Mouse (Mus musculus) bone marrow, adult 2 months (tissue): ENCODE results near the gene Ocln. TPM values are rescaled to one million over a fixed set of nuclear protein-coding genes. Genes with fewer than 3 reads are reported as not detected.
"Not testable (repeated sequence)": the region's sequence is repeated elsewhere in the genome, so short reads cannot be mapped to it uniquely, and the experiment has no call there.

ENCODE experiments used
- H3K27ac ChIP-seq: fragments of 200-500 bp; 2 replicates; pipeline ENCODE4 v1.5.1; 2012; ENCODE audit warnings: low read depth, mild to moderate bottlenecking, control low read depth, inconsistent platforms, low read length; ENCODE audit not compliant: control insufficient read depth, poor library complexity, insufficient read depth
- H3K4me1 ChIP-seq: fragments of 200-500 bp; 2 replicates; pipeline ENCODE4 v1.6.1; 2011; ENCODE audit warnings: low read length; ENCODE audit not compliant: control insufficient read depth, insufficient read depth
- H3K4me3 ChIP-seq: fragments of 200-500 bp; replicated peaks from 2 replicates; pipeline ENCODE3; 2011; ENCODE audit warnings: mild to moderate bottlenecking, low read depth, low read length, control low read depth; ENCODE audit not compliant: control insufficient read depth
- CTCF ChIP-seq: fragments of 200-500 bp; IDR thresholded peaks from 2 replicates; pipeline ENCODE4 v1.5.1; 2011; ENCODE audit warnings: low read length, control low read depth; ENCODE audit not compliant: control insufficient read depth, insufficient read depth
- POLR2A ChIP-seq: fragments of 200-500 bp; IDR thresholded peaks from 2 replicates; pipeline ENCODE4 v1.6.1; 2011; ENCODE audit warnings: low read depth, mild to moderate bottlenecking, control low read depth, low read length, borderline replicate concordance; ENCODE audit not compliant: control insufficient read depth
- WGBS: fragments of 180-500 bp; shearing (Covaris S2); methylation state at CpG from one replicate; pipeline ENCODE4 v1.1.7; 2018; 5-methylcytosine and 5-hydroxymethylcytosine counted together
- polyA plus RNA-seq: library from polyadenylated mRNA; stranded (reverse); fragments of >200 nt; gene quantifications from 2 replicates; pipeline ENCODE4 v1.2.4, GENCODE M21; 2011; ENCODE audit warnings: low replicate concordance; ENCODE audit not compliant: missing spikeins, insufficient read depth, insufficient read length

Ocln gene
- polyA plus RNA-seq, 1 experiment = 0.60 TPM

DNA sequence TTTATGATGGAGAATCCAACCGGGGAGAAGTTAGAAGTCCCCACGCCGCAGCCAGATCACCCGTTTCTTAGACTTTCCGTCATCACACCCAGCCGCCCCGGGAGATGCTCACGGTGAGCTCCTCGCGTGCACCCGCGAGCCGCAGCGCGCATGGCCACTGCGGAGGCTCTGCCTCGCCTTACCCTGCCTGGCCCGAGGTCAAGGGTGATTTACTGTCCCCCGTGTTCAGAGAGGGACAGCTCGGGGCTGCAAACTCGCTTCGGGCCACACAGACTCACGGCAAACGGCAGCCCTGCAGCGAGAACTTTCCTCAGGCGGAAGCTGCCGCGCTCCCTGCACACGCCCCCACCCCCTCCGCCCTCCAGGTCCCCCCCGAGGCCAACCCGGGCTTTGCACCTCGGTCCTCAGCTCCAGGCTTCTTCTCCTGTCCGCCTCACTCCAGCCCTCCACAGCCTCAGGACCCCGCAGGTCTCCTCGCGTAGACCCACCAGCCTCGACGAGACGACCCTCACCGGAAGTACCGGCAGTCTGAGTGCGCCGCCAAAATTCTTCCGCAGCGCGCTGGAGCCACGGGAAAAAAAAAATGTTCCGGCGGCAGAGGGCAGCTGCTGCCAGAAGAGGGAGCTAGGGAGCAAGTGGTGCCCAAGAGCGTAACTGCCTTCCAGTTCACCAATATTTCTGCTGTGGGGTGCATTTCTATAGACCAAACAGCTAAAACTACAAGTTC is 60.3 kb downstream of the Ocln start, which contains the start of gene Gtf2h2:
Gene Gtf2h2 (minus strand): TSS at position 519 of the 727 bp plus-strand sequence.
- WGBS = under 1% methylated on average over 51 of the region's 51 CpGs
- H3K4me3 ChIP-seq = peak within 1 kb of the TSS; percentile 96
- TF ChIP-seq CTCF (peak; percentile 86), POLR2A (peak; percentile 59; the same call in 1 of the 2 replicates)
- H3K4me1 ChIP-seq = no peaks in the 10 kb centered on the region; the same call in 1 of the 2 replicates
- H3K27ac ChIP-seq = peak within 1 kb of the TSS; percentile 58

GRCm38 (mm10) chr13:100491623-100492022 is 60.9 kb downstream of the Ocln start:
- Histone ChIP-seq H3K4me3 (peak overlapping the region; percentile 96), H3K27ac (no peak overlapping the region), H3K4me1 (no peaks in the 10 kb centered on the region; the same call in 1 of the 2 replicates)
- WGBS = 15% methylated on average over 6 of the region's 6 CpGs
- TF ChIP-seq CTCF (no peak), POLR2A (no peak)

GRCm38 (mm10) chr13:100490424-100490823 is 62.1 kb downstream of the Ocln start:
- H3K4me1 ChIP-seq = no peaks in the 10 kb centered on the region; the same call in 1 of the 2 replicates
- 54% methylated on average over 5 of the region's 5 CpGs for WGBS
- H3K4me3 ChIP-seq = no peak overlapping the region
- no peak overlapping the region for H3K27ac ChIP-seq
- TF ChIP-seq POLR2A (no peak), CTCF (no peak)

- Histone ChIP-seq H3K4me3 (no peak overlapping the region), H3K4me1 (no peaks in the 10 kb centered on the region), H3K27ac (no peak overlapping the region)
- WGBS = 90% methylated on average over 7 of the region's 7 CpGs
- TF ChIP-seq POLR2A (no peak), CTCF (no peak)
Measured at GRCm38 (mm10) chr13:100483610-100484009, 68.9 kb downstream of the Ocln start.

- no peak overlapping the region for H3K27ac ChIP-seq
- TF ChIP-seq POLR2A (no peak), CTCF (no peak)
- H3K4me1 ChIP-seq = no peaks in the 10 kb centered on the region; the same call in 1 of the 2 replicates
- no peak overlapping the region for H3K4me3 ChIP-seq
- 73% methylated on average over 2 of the region's 2 CpGs for WGBS
Measured at GRCm38 (mm10) chr13:100463527-100464222, 88.8 kb downstream of the Ocln start.

- TF ChIP-seq POLR2A (no peak), CTCF (no peak)
- Histone ChIP-seq H3K4me1 (no peaks in the 10 kb centered on the region; the same call in 1 of the 2 replicates), H3K27ac (no peak overlapping the region), H3K4me3 (no peak overlapping the region)
- whole genome bisulfite sequencing = 81% methylated on average over 3 of the region's 3 CpGs
Measured at GRCm38 (mm10) chr13:100461336-100461735, 91.2 kb downstream of the Ocln start.

- H3K4me1 ChIP-seq, H3K4me3 ChIP-seq, H3K27ac ChIP-seq: not testable (repeated sequence)
- WGBS = 65% methylated on average over 8 of the region's 8 CpGs
Measured at GRCm38 (mm10) chr13:100452415-100453127, 99.9 kb downstream of the Ocln start, which contains the start of gene Naip1. Naip1 (minus strand) TSS chr13:100452869.

DNA sequence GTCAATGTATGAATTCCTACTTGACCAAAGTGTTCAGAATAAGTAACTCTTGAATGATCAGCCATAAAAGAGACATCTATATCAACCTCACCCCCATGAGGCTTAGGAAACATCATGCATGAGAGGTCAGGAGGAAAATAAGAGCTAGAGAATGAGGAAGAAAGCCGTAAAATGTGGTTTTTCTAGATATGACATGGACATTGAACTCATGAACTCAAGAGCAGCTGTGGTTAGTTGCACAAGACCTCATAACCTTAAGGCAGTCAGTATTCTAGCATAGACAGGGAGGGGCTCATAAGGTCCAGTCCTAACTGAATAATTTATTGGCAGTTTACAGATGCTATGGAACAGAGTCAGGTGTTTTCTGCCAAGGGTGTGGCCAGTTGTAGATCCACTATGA is 103.0 kb downstream of the Ocln start:
- H3K4me1 ChIP-seq = no peaks in the 10 kb centered on the region
- no peak overlapping the region for H3K27ac ChIP-seq
- no peak overlapping the region for H3K4me3 ChIP-seq
- 9% methylated on average over 1 of the region's 1 CpGs for WGBS
- TF ChIP-seq POLR2A (no peak), CTCF (no peak)

Other genes starting within 250 kb of the Ocln start
- 2.0 and 3.3 TPM in 2 replicates for gene Naip6, start 235.0 kb downstream of the Ocln start, polyA plus RNA-seq
- gene Naip1, start 99.8 kb downstream of the Ocln start, polyA plus RNA-seq = 0.50 TPM in 1 of 2 replicates, not detected in the other
- gene Gtf2h2, start 60.1 kb downstream of the Ocln start, polyA plus RNA-seq = 12.1 and 26.1 TPM in 2 replicates
- gene Marveld2, start 64.3 kb upstream of the Ocln start, polyA plus RNA-seq = 1.4 TPM in 1 of 2 replicates, not detected in the other
- gene Ak6, start 98.3 kb upstream of the Ocln start, polyA plus RNA-seq = 65.5 and 83.2 TPM in 2 replicates
- 5.0 and 11.9 TPM in 2 replicates for gene Rad17, start 98.3 kb upstream of the Ocln start, polyA plus RNA-seq
- gene Taf9, start 98.9 kb upstream of the Ocln start, polyA plus RNA-seq = 5.2 and 8.7 TPM in 2 replicates
- gene Ccdc125, start 117.0 kb upstream of the Ocln start, polyA plus RNA-seq = 11.6 and 18.3 TPM in 2 replicates
- 18.1 and 24.2 TPM in 2 replicates for gene Cdk7, start 178.2 kb upstream of the Ocln start, polyA plus RNA-seq
- 35.3 and 44.2 TPM in 2 replicates for gene Mrps36, start 191.9 kb upstream of the Ocln start, polyA plus RNA-seq
- gene Cenph, start 223.2 kb upstream of the Ocln start, polyA plus RNA-seq = 50.0 and 67.5 TPM in 2 replicates
- gene Ccnb1, start 233.9 kb upstream of the Ocln start, polyA plus RNA-seq = 62.2 and 75.7 TPM in 2 replicates